Mouse (Mus musculus) liver, embryonic 11.5 days (tissue): ENCODE measurements around the gene Shtn1. TPM values are rescaled to one million over a fixed set of nuclear protein-coding genes. Genes with fewer than 3 reads are reported as not detected.

Source experiments
- ATAC-seq: fragments of 200-750 bp; cut with Nextera tagmentation; replicated peaks from 2 replicates; pipeline ENCODE4 v1.8.0; 2017; ENCODE audit warnings: moderate number of reproducible peaks, mild to moderate bottlenecking, moderate TSS enrichment, moderate library complexity; ENCODE audit not compliant: low FRiP score
- DNase-seq: peaks from one replicate; pipeline ENCODE4 v3.0.0-alpha.2; 2017; ENCODE audit warnings: low spot score
- H3K27ac ChIP-seq: fragments of 300-500 bp; sonication (generic); 2 replicates; pipeline ENCODE4 v1.5.1; 2014; ENCODE audit warnings: mild to moderate bottlenecking, low read depth, low read length, control low read depth
- H3K27me3 ChIP-seq: fragments of 300-500 bp; sonication (generic); replicated peaks from 2 replicates; pipeline ENCODE4 v1.6.1; 2014; ENCODE audit warnings: low read length, mixed read lengths; ENCODE audit not compliant: control insufficient read depth, insufficient read depth
- H3K36me3 ChIP-seq: fragments of 300-500 bp; sonication (generic); 2 replicates; pipeline ENCODE4 v1.6.1; 2014; ENCODE audit warnings: mild to moderate bottlenecking, low read length, moderate library complexity, mixed read lengths; ENCODE audit not compliant: control insufficient read depth, insufficient read depth
- H3K4me1 ChIP-seq: fragments of 300-500 bp; sonication (generic); replicated peaks from 2 replicates; pipeline ENCODE4 v1.6.1; 2014; ENCODE audit warnings: low read length, mixed read lengths; ENCODE audit not compliant: control insufficient read depth, insufficient read depth
- H3K4me2 ChIP-seq: fragments of 300-500 bp; sonication (generic); 2 replicates; pipeline ENCODE4 v1.6.1; 2014; ENCODE audit warnings: mild to moderate bottlenecking, control low read depth, moderate library complexity
- H3K4me3 ChIP-seq: fragments of 300-500 bp; sonication (generic); 2 replicates; pipeline ENCODE4 v1.5.1; 2014; ENCODE audit warnings: low read depth, low read length, control low read depth
- H3K9ac ChIP-seq: fragments of 300-500 bp; sonication (generic); 2 replicates; pipeline ENCODE4 v1.6.1; 2014; ENCODE audit warnings: low read depth, low read length, control low read depth
- H3K9me3 ChIP-seq: fragments of 300-500 bp; sonication (generic); 2 replicates; pipeline ENCODE4 v1.6.1; 2016; ENCODE audit warnings: low read length, inconsistent platforms, mixed read lengths; ENCODE audit not compliant: control insufficient read depth
- WGBS: fragments of 180-500 bp; shearing (Covaris S2); extraction: QIAGEN DNeasy Blood & Tissue Kit; methylation state at CpG from one replicate; pipeline ENCODE4 v1.1.7; 2014; 5-methylcytosine and 5-hydroxymethylcytosine counted together
- polyA plus RNA-seq: library from polyadenylated mRNA; unstranded; fragments of >200 nt; fragmentation: Nextera tagmentation; extraction: Ambion mirVana; gene quantifications from 2 replicates; pipeline ENCODE4 v1.2.1, GENCODE M21; 2014

The Shtn1 gene
- 1.0 and 1.3 TPM in 2 replicates for polyA plus RNA-seq

DNA sequence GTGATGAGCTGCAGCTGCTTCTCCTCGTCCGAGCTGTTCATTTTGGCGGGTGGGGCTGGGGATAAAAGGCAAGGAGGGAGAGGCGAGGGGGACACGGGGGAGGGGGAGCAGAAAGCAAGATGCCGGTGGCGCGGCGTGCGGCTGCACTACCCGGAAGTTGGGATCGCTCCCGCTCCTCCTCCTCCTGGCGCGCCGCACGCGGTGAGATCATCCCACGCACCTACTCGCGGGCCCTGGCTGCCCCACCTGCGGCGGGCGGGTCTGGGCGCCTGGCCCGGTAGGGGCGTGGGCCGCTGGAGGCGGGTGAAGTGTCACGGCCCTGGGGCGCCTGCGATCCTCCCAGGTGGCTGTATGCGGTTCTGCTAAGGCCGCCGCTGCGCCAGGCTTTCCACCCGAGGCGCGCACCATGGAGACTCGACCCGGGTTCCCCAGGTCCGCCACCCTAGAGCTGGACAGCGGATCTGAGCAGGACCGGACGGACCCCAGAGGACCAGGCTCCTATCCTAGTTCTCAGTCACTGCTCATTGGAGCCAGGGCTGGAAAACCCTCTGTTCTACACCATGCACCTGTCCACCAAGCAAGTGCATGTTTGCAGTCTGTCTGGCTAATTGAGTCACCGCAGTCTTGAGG, at the start of gene Shtn1:
Gene Shtn1, minus strand, starts transcription at position 629 of the 630 bp plus-strand sequence.
- no peaks in the 10 kb centered on the region for H3K36me3 ChIP-seq
- H3K9me3 ChIP-seq = no peaks in the 10 kb centered on the region
- WGBS = 2% methylated on average over 39 of the region's 46 CpGs
- DNase-seq (no peak), ATAC-seq (no peak)
- H3K27me3 ChIP-seq = peaks cover 44% of the 10 kb centered on the region
- no peaks in the 10 kb centered on the region for H3K4me1 ChIP-seq
- H3K27ac ChIP-seq = no peak within 1 kb of the TSS
- peak within 1 kb of the TSS; percentile 54 for H3K4me3 ChIP-seq
- peak within 1 kb of the TSS; percentile 93 for H3K4me2 ChIP-seq
- no peak within 1 kb of the TSS for H3K9ac ChIP-seq

DNA sequence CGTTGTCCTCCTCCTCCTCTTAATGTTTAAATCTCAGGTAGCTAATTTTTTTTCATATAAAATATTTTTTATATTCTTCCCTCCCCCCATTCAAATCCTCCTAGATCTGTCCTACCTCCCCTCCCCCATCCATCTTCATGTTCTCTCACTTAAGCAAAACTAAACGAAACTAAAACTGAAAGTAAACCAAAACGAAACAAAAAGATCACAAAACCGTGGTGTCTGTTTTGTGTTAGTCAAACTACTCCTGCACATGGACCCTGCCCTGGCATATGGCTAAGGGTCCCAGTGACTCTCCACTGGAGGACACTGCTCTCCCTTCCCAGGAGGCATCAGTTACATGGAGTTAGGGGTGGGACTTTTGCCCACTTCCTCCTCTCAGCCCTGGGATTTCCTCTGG, 38.3 kb upstream of the Shtn1 start:
- no peak for DNase-seq
- no peaks in the 10 kb centered on the region for H3K9me3 ChIP-seq
- no peaks in the 10 kb centered on the region for H3K4me1 ChIP-seq
- ATAC-seq = no peak
- H3K9ac ChIP-seq = no peak overlapping the region
- H3K4me3 ChIP-seq = no peak overlapping the region
- 65% methylated on average over 4 of the region's 4 CpGs for WGBS
- H3K27me3 ChIP-seq = no peaks in the 10 kb centered on the region
- no peak overlapping the region for H3K4me2 ChIP-seq
- no peaks in the 10 kb centered on the region for H3K36me3 ChIP-seq
- H3K27ac ChIP-seq = no peak overlapping the region

DNA sequence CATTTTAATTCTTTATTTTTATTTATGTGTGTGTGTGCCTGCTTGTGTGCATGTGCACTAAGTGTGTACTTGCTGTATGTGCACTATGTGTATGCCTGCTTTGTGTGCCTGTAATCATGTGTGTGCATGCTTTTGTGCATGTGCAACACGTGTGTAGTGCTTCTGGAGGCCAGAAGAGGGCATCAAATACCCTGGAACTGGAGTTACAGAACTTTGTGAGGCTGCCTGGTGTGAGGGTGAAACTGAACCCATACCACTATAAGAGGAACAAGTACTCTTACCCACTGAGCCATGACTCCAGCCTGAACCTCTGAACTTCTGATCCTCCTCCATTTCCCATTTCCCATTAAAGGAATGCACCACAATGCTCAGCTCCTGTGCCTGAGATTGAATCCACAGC, 34.0 kb upstream of the Shtn1 start:
- Histone ChIP-seq H3K4me2 (no peak overlapping the region), H3K27ac (no peak overlapping the region), H3K4me3 (no peak overlapping the region), H3K4me1 (no peaks in the 10 kb centered on the region), H3K36me3 (no peaks in the 10 kb centered on the region), H3K9me3 (no peaks in the 10 kb centered on the region), H3K9ac (no peak overlapping the region), H3K27me3 (no peaks in the 10 kb centered on the region)
- DNase-seq = no peak
- 36% methylated on average over 1 of the region's 1 CpGs for WGBS
- no peak for ATAC-seq

DNA sequence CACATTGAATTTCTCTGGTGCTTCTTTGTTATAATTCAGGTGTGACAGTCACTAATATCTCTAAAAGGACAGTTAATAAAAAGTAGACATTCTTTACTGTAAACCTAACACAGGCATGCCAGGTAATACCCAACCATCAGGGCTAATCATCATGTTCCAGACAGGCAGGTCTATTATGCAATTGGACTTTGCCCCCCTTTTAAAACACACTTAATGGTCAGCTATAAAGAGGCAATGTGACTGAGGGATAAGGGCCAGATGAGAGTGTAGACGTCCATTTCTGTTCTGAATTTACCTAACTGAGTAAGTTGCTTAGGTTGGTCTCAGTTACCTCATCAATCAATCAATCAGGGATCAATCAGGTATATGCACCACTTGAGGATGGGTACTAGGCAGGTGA, 22.4 kb upstream of the Shtn1 start:
- no peaks in the 10 kb centered on the region for H3K27me3 ChIP-seq
- no peak overlapping the region for H3K4me3 ChIP-seq
- no peak overlapping the region for H3K27ac ChIP-seq
- ATAC-seq = no peak
- H3K9ac ChIP-seq = no peak overlapping the region
- H3K9me3 ChIP-seq = no peaks in the 10 kb centered on the region
- H3K4me2 ChIP-seq = no peak overlapping the region
- WGBS = 54% methylated on average over 1 of the region's 1 CpGs
- no peaks in the 10 kb centered on the region for H3K36me3 ChIP-seq
- no peak for DNase-seq
- H3K4me1 ChIP-seq = no peaks in the 10 kb centered on the region

DNA sequence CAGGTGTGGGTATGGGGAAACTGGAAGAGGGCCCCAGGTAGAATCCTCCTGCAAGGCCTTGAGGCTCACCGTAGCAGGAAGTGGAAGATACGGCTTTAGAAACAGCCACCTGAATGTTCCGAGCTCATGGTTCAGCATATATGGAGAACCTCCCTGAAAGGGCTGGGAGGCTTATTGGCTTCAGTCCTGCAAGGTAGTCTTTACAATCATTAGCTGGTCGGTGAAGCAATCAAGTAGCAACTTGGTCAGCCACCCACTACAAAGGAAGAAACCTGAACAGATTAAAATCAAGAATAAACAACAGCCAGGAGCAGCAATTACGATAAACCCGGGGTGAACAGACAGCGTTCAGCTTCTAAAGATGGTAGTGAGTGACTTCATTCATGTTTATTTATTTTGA, 16.4 kb upstream of the Shtn1 start:
- Histone ChIP-seq H3K9ac (no peak overlapping the region), H3K36me3 (no peaks in the 10 kb centered on the region), H3K4me2 (no peak overlapping the region), H3K9me3 (no peaks in the 10 kb centered on the region), H3K4me3 (no peak overlapping the region), H3K27me3 (no peaks in the 10 kb centered on the region), H3K27ac (no peak overlapping the region), H3K4me1 (no peaks in the 10 kb centered on the region)
- ATAC-seq (no peak), DNase-seq (no peak)
- 86% methylated on average over 7 of the region's 7 CpGs for WGBS

DNA sequence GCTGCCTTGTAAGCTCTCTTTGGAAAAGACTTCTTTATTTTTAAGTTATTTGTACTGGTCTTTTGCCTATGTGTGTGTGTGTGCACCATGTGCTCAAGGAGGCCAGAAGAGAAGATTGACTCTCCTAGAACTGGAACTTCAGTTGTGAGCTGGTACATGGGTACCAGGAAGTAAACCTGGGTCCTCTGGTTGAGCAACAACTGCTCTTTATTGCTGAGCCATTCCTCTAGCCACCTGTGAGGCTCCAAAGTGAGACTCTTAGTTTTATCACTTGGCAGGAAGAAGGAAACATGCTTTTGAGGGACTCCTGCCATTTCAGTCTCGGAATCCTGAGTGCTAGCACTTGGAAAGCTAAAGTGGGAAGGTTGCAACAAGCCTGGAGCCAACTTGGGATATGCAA, 14.4 kb upstream of the Shtn1 start:
- DNase-seq (no peak), ATAC-seq (no peak)
- H3K27ac ChIP-seq = no peak overlapping the region
- no peak overlapping the region for H3K4me3 ChIP-seq
- no peaks in the 10 kb centered on the region for H3K36me3 ChIP-seq
- 54% methylated on average over 1 of the region's 1 CpGs for WGBS
- H3K9me3 ChIP-seq = no peaks in the 10 kb centered on the region
- H3K27me3 ChIP-seq = no peaks in the 10 kb centered on the region
- no peaks in the 10 kb centered on the region for H3K4me1 ChIP-seq
- no peak overlapping the region for H3K9ac ChIP-seq
- no peak overlapping the region for H3K4me2 ChIP-seq

DNA sequence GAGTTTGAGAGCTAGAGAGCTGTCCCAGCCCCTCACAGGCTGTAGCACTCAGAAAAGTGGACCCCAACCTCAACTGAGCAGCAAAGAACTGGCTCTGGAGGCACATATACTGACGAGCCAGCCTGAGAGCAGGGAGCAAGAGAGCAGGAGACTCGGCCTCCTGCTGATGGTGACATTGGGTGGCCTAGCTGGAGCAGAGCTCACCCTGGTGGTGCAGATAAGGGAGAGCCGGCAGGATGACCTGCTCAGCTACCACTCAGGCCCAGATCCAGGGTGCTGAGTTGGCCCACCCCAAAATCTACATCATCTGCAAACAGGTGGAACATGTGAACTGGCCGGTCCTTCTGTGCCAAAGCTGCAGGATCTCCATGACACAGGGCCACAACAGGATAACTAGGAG, 8.4 kb upstream of the Shtn1 start:
- H3K9ac ChIP-seq = no peak overlapping the region
- DNase-seq = no peak
- no peak overlapping the region for H3K4me2 ChIP-seq
- 45% methylated on average over 4 of the region's 4 CpGs for WGBS
- no peak for ATAC-seq
- no peaks in the 10 kb centered on the region for H3K36me3 ChIP-seq
- H3K9me3 ChIP-seq = no peaks in the 10 kb centered on the region
- H3K27ac ChIP-seq = no peak overlapping the region
- no peak overlapping the region for H3K4me3 ChIP-seq
- H3K4me1 ChIP-seq = no peaks in the 10 kb centered on the region
- 0 out of 2 replicates have a peak, but pooled peaks cover 3% of the 10 kb centered on the region for H3K27me3 ChIP-seq

DNA sequence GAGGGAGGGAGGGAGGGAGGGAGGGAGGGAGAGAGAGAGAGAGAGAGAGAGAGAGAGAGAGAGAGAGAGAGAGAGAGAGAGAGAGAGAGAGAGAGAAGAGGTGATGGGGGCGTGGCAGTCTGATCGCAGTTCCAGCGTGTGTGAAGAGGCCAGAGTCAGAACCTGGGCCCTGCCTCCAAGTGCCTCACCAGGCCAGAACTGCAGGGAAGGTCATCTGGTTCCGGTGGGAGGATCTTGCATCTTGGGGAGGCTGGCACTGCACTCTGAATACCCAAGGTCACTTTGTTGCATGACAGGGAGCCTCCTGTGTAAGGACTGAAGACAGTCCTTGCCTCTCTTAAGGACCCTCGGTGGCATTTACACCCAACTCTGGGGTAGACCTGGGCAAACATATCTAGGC, 231 bp upstream of the Shtn1 start:
- no peak overlapping the region for H3K4me3 ChIP-seq
- no peak overlapping the region for H3K9ac ChIP-seq
- WGBS = 22% methylated on average over 5 of the region's 5 CpGs
- no peak overlapping the region for H3K4me2 ChIP-seq
- DNase-seq = no peak
- no peaks in the 10 kb centered on the region for H3K36me3 ChIP-seq
- no peaks in the 10 kb centered on the region for H3K4me1 ChIP-seq
- no peak for ATAC-seq
- no peaks in the 10 kb centered on the region for H3K9me3 ChIP-seq
- peaks cover 45% of the 10 kb centered on the region for H3K27me3 ChIP-seq
- H3K27ac ChIP-seq = no peak overlapping the region

DNA sequence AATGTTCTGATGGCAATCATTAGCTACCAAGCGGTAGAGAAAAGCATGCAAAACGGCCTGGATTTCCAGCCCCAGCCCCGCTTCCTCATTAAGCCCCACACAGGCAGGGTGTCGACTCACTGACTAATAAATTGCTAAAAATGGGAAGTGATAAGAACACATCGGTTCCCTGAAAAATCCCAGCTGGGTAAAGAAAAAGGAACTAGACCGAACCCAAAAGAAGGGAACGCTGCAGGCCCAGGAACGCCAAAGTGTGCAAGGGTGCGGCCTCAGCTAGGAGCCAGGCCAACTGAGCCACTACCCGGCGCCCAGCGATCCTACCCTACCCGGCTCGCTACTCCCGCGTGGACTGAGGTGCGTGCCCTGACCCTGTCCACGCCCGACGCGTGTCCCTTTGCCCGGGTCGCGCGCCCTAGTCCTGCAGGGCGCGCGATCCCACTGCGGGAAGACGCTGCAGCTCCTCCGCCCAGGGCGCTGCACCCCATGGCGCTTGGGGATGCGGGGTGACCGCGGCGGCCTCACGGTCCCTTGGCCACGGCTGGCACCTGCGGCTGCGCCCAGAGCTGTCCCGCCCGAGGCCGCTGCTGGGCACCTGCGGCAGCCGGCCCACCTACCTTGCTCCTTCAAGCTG, 944 bp downstream of the Shtn1 start:
- whole genome bisulfite sequencing = 3% methylated on average over 46 of the region's 46 CpGs
- no peak overlapping the region for H3K9ac ChIP-seq
- H3K4me2 ChIP-seq = peak overlapping the region; percentile 93
- H3K4me1 ChIP-seq = no peaks in the 10 kb centered on the region
- H3K36me3 ChIP-seq = no peaks in the 10 kb centered on the region
- H3K27ac ChIP-seq = no peak overlapping the region
- DNase-seq = peak; percentile 41
- H3K27me3 ChIP-seq = peaks cover 42% of the 10 kb centered on the region
- peak overlapping the region; percentile 54 for H3K4me3 ChIP-seq
- no peak; the same call in 1 of the 2 replicates for ATAC-seq
- H3K9me3 ChIP-seq = no peaks in the 10 kb centered on the region
